Mouse (Mus musculus): ENCODE data around the gene Wee1. TPM values are rescaled to one million over a fixed set of nuclear protein-coding genes. Genes with fewer than 3 reads are reported as not detected.
A peak's percentile ranks its signal among the peaks of the same experiment; 100 is the strongest.

The Wee1 gene
- polyA plus RNA-seq, 1 experiment from 2014 or later = 9.0 TPM

GRCm38 (mm10) chr7:110160601-110161000, 38.8 kb downstream of the Wee1 start:
- Histone ChIP-seq H3K9me3 (replicated peaks) (no peaks in the 10 kb centered on the region), H3K9ac (no peak overlapping the region), H3K36me3 (replicated peaks) (no peaks in the 10 kb centered on the region), H3K4me3 (replicated peaks) (no peak overlapping the region), H3K27me3 (no peaks in the 10 kb centered on the region), H3K27ac (replicated peaks) (no peak overlapping the region), H3K4me2 (no peak overlapping the region), H3K4me1 (replicated peaks) (peaks cover 37% of the 10 kb centered on the region)
- ATAC-seq (ENCODE audit: insufficient read depth) = no peak

DNA sequence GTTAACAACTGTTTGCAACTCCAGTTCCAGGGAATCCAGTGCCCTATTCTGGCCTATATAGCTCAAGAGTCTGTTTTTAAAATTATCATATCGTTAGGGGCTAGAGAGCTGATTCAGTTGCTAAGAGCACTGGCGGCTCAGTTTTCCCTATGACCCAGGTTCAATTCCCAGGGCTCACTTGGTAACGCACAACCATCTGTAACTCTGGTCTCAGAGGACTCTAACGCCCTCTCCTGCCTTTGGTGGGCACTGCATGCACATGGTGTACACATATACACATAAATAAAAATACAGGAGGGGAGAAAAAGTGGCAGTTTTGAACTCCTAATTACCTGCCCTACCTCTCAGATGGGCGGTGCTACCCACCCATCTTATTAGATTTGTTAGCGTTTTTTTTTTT, 41.2 kb downstream of the Wee1 start:
- Histone ChIP-seq H3K4me1 (replicated peaks) (peaks cover 18% of the 10 kb centered on the region), H3K27me3 (no peaks in the 10 kb centered on the region), H3K27ac (replicated peaks) (0 out of 2 replicates have a peak overlapping the region, but pooled peaks have one; percentile 33), H3K4me2 (no peak overlapping the region), H3K9me3 (replicated peaks) (no peaks in the 10 kb centered on the region), H3K4me3 (replicated peaks) (no peak overlapping the region), H3K36me3 (replicated peaks) (no peaks in the 10 kb centered on the region), H3K9ac (no peak overlapping the region)
- 88% methylated on average over 6 of the region's 6 CpGs for WGBS (ENCODE audit: insufficient replicate concordance)
- no peak for ATAC-seq (ENCODE audit: insufficient read depth)

DNA sequence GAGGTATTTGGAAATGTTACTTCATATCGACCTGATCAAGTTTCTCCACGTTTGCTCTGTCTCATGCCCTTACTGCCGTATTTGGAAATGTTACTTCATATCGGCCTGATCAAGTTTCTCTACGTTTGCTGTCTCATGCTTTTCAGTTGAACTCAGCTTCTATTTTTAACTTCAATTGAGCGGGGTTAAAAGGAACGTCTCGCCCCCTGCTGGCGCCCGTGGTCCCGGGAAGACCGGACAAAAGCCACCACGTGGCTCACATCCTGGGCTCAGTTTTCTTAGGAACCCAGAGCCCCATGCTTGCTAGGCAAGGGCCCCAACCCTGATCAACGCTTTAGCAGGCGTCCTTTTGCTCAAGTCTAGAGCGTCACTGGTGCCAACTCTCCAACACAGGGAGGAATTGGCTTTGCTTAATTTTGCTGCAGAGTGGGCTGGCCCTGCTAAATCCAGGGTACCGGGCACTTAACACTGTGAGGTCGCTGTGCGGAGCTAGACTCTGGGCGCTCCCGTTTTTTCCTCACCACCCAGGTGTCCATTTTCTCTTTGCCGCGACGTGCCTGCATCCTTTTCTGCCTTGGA, 42.3 kb downstream of the Wee1 start:
- Histone ChIP-seq H3K4me2 (peak overlapping the region; percentile 96), H3K9me3 (replicated peaks) (no peaks in the 10 kb centered on the region), H3K27me3 (no peaks in the 10 kb centered on the region), H3K4me1 (replicated peaks) (peaks cover 18% of the 10 kb centered on the region), H3K36me3 (replicated peaks) (no peaks in the 10 kb centered on the region), H3K9ac (peak overlapping the region; percentile 61), H3K4me3 (replicated peaks) (peak overlapping the region; percentile 63), H3K27ac (replicated peaks) (peak overlapping the region; percentile 86)
- WGBS (ENCODE audit: insufficient replicate concordance) = under 1% methylated on average over 24 of the region's 24 CpGs
- peak; percentile 82 for ATAC-seq (ENCODE audit: insufficient read depth)

- under 1% methylated on average over 20 of the region's 20 CpGs for WGBS (ENCODE audit: insufficient replicate concordance)
These were observed 42.9 kb downstream of the Wee1 start for GRCm38 (mm10) chr7:110164712-110165122.

DNA sequence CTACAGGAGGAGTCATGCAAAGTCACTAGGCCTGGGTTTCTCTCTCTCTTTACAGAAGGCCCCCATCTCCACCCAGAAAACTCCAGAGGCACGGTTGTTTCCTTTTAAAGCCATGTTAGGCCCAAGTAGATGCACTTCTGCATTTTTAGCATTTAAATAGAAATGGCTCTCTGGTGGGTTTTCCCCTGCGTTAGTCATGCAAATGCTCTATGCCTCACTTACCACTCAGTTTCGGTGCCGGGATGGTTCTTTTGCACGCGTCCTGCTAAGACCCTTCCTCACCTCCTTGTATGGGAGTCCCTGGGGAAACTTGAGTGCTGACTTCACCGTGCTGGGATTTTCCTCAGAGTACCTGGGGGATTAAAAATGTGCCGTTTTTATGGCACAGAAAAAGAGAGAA, 44.4 kb downstream of the Wee1 start:
- Histone ChIP-seq H3K27ac (replicated peaks) (no peak overlapping the region), H3K4me1 (replicated peaks) (peaks cover 18% of the 10 kb centered on the region), H3K36me3 (replicated peaks) (no peaks in the 10 kb centered on the region), H3K4me2 (no peak overlapping the region), H3K9me3 (replicated peaks) (no peaks in the 10 kb centered on the region), H3K27me3 (no peaks in the 10 kb centered on the region), H3K4me3 (replicated peaks) (no peak overlapping the region), H3K9ac (no peak overlapping the region)
- no peak for ATAC-seq (ENCODE audit: insufficient read depth)
- 47% methylated on average over 8 of the region's 8 CpGs for WGBS (ENCODE audit: insufficient replicate concordance)

More at GRCm38 (mm10) chr7:110164712-110165122, 42.9 kb downstream of the Wee1 start:
- peak overlapping the region; percentile 96 for H3K4me2 ChIP-seq
- H3K4me1 ChIP-seq (replicated peaks) = peaks cover 18% of the 10 kb centered on the region
- H3K27me3 ChIP-seq = no peaks in the 10 kb centered on the region
- peak overlapping the region; percentile 86 for H3K27ac ChIP-seq (replicated peaks)
- H3K9ac ChIP-seq = peak overlapping the region; percentile 61
- H3K9me3 ChIP-seq (replicated peaks) = no peaks in the 10 kb centered on the region
- H3K4me3 ChIP-seq (replicated peaks) = peak overlapping the region; percentile 63
- H3K36me3 ChIP-seq (replicated peaks) = no peaks in the 10 kb centered on the region
- ATAC-seq (ENCODE audit: insufficient read depth) = peak; percentile 94

DNA sequence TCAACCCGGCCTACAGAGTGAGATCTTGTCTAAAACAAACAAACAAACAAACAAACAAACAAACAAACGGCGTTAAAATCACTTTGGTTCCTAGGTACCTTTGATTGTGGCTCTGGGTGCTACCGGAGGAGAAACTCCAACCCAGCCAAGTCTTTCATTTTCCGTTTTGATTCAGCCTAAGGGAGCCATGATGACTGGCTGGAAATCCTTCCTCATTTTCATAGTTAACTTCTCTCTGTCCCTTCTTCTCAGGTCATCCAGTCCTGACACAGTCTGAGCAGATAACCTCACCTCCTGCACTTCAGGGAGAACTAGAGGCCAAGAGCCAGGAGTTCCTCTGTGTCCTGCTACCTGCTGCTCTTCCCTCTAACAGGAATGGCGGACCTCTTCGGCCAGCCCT, 57.4 kb downstream of the Wee1 start:
- ATAC-seq (ENCODE audit: insufficient read depth) = no peak
- Histone ChIP-seq H3K27me3 (no peaks in the 10 kb centered on the region), H3K4me2 (no peak overlapping the region), H3K4me3 (replicated peaks) (no peak overlapping the region), H3K36me3 (replicated peaks) (no peaks in the 10 kb centered on the region), H3K9me3 (replicated peaks) (no peaks in the 10 kb centered on the region), H3K9ac (no peak overlapping the region), H3K27ac (replicated peaks) (no peak overlapping the region), H3K4me1 (replicated peaks) (no peaks in the 10 kb centered on the region)
- WGBS (ENCODE audit: insufficient replicate concordance) = 67% methylated on average over 7 of the region's 7 CpGs

DNA sequence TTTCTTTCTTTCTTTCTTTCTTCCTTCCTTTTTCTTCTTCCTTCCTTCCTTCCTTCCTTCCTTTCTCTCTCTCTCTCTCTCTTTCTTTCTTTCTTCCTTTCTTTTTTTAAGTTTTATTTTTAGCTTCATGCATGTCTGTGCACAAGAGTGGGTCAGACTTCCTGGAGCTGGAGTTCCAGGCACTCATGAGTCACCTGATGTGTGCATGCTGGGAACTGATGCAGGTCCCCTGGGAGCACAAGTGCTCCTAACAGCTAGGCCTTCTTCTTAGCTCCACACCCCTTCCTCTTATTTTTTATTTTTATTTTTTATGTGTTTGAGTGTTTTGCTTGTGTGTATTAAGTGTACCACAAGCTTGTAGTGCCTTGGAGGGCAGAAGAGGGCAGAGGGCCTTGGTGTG, 58.8 kb downstream of the Wee1 start:
- no peak overlapping the region for H3K27ac ChIP-seq (replicated peaks)
- no peak for ATAC-seq (ENCODE audit: insufficient read depth)
- H3K4me2 ChIP-seq = no peak overlapping the region
- no peaks in the 10 kb centered on the region for H3K36me3 ChIP-seq (replicated peaks)
- no peaks in the 10 kb centered on the region for H3K4me1 ChIP-seq (replicated peaks)
- no peaks in the 10 kb centered on the region for H3K9me3 ChIP-seq (replicated peaks)
- H3K27me3 ChIP-seq = no peaks in the 10 kb centered on the region
- no peak overlapping the region for H3K9ac ChIP-seq
- no peak overlapping the region for H3K4me3 ChIP-seq (replicated peaks)

DNA sequence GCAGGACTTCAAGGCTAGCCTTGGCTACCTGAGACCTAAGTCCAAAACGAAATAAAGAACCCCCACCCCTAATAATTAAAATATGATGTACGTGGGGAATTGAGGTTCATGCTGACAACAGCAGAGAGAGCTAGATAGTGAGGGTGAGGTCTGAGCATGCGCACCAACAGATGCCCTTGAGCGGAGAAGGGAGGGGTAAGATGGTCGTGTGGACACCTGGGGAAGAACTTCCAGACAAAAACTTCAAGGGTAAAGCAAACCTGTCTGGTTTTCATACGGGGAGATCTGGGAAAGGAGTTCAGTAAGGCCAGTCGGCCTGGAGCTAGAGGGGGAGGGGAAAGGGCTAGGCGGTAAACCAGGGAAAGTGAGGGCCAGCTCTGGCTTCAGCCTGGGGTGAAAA, 59.6 kb downstream of the Wee1 start:
- Histone ChIP-seq H3K4me3 (replicated peaks) (no peak overlapping the region), H3K4me2 (no peak overlapping the region), H3K9ac (no peak overlapping the region), H3K4me1 (replicated peaks) (no peaks in the 10 kb centered on the region), H3K36me3 (replicated peaks) (no peaks in the 10 kb centered on the region), H3K27me3 (no peaks in the 10 kb centered on the region), H3K9me3 (replicated peaks) (no peaks in the 10 kb centered on the region), H3K27ac (replicated peaks) (no peak overlapping the region)
- WGBS (ENCODE audit: insufficient replicate concordance) = 60% methylated on average over 8 of the region's 8 CpGs
- no peak for ATAC-seq (ENCODE audit: insufficient read depth)

DNA sequence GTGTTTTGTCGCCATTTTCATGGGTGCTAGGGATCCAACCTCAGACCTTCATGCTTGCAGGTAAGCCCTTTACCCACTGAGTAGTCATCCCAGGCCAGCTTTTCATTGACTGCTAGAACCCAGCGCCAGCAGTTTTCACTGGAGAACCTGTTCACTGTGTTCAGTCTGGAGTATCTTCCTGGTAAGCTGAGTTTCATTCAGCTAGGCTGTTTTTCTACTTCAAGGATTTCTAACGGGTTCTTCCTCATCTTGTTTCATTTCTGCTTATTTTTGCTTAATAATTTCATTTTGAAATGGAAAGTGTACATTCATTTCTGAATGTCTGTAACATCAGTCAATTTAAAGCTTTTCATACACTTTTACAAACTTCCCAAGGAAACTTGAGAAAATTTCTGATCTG, 62.8 kb downstream of the Wee1 start:
- WGBS (ENCODE audit: insufficient replicate concordance) = 61% methylated on average over 3 of the region's 3 CpGs

GRCm38 (mm10) chr7:110189951-110190350, 68.1 kb downstream of the Wee1 start:
- 32% methylated on average over 7 of the region's 7 CpGs for WGBS (ENCODE audit: insufficient replicate concordance)
- H3K9ac ChIP-seq = no peak overlapping the region
- H3K4me3 ChIP-seq (replicated peaks) = no peak overlapping the region
- no peak overlapping the region for H3K27ac ChIP-seq (replicated peaks)
- H3K4me1 ChIP-seq (replicated peaks) = no peaks in the 10 kb centered on the region
- ATAC-seq (ENCODE audit: insufficient read depth) = no peak
- no peak overlapping the region for H3K4me2 ChIP-seq
- no peaks in the 10 kb centered on the region for H3K27me3 ChIP-seq
- H3K9me3 ChIP-seq (replicated peaks) = no peaks in the 10 kb centered on the region
- H3K36me3 ChIP-seq (replicated peaks) = no peaks in the 10 kb centered on the region

More for the DNA sequence above, 62.8 kb downstream of the Wee1 start:
- no peaks in the 10 kb centered on the region for H3K9me3 ChIP-seq (replicated peaks)
- H3K4me1 ChIP-seq (replicated peaks) = no peaks in the 10 kb centered on the region
- no peak for ATAC-seq (ENCODE audit: insufficient read depth)
- no peak overlapping the region for H3K4me3 ChIP-seq (replicated peaks)
- H3K27ac ChIP-seq (replicated peaks) = no peak overlapping the region
- H3K9ac ChIP-seq = no peak overlapping the region
- no peak overlapping the region for H3K4me2 ChIP-seq
- H3K27me3 ChIP-seq = no peaks in the 10 kb centered on the region
- H3K36me3 ChIP-seq (replicated peaks) = no peaks in the 10 kb centered on the region

Measured in liver, embryonic 15.5 days (tissue).